Mouse (Mus musculus): ENCODE results near the gene Mfsd6.
"Not testable (repeated sequence)": the region's sequence is repeated elsewhere in the genome, so short reads cannot be mapped to it uniquely, and the experiment has no call there.

Gene Mfsd6

DNA sequence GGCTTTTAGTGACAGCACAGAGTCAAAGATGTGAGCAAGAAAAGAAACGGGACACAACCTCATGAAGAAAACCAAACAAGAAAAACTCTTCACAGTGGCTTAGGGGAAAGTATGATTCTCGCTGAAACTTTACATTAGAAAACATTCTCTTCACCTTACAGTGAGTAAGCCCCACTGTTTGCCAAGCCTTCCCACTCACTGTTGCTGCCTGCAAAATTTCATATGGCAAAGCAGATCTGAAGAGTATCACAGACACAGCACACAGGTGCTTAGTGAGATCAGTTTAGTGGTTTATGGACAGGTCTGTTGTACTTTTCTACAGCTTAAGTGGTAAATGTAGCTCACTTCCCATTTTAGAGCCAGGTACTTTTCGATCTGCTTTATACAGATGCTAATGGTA, 20.2 kb downstream of the Mfsd6 start:
- no peak for DNase-seq

DNA sequence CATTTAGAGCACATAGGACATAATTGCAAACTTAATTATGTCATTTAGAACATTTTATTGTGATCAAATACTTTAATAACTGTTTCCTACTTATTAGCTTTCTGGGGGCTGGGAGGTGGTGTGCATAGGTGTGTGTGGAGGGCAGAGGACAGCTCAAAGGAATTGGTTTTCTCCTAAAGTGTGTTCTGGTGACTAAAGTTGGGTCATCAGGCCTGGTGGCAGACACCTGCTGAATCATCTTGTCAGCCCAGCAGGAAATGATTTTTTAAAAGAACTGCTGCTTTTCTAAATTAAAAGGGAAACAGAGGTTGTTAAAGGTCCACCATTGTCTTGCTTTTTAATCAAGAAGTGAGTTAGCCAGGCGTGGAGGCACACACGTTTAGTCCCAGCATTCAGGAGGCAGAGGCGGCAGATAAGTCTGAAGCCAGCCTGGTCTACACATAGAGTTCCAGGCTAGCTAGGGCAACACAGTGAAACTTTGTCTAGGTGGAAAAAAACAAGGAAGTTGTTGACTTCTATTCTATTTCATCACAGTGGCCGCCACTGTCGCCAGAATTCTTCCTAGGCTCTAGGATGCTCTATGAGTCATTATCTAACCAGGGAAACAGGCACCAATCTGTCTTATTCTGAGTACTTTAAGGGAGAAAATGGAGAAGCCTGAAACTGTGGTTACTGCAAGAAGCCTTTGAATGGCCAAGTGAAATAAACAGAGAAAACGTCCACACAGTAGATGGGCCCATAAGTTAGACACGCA, 24.3 kb downstream of the Mfsd6 start:
- DNase-seq: no peak

DNA sequence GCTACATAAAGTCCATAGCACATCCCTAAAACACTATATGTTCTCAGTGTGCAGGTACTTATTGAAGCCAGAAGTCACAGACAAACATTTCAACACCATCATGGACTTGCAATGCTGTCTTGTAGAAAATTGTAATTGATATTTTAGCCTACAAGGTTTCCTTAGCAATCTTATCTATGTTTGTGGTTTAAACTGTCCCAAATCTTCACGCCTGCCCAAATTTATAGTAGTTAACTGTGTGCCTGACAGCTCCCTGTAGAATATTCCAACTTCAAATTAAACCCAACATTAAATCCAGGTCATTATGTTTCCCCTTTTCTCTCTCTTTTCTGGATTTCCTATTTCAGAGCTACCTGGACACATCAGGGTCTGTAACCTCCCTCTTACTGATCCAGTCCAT, 25.3 kb downstream of the Mfsd6 start:
- no peak for DNase-seq

DNA sequence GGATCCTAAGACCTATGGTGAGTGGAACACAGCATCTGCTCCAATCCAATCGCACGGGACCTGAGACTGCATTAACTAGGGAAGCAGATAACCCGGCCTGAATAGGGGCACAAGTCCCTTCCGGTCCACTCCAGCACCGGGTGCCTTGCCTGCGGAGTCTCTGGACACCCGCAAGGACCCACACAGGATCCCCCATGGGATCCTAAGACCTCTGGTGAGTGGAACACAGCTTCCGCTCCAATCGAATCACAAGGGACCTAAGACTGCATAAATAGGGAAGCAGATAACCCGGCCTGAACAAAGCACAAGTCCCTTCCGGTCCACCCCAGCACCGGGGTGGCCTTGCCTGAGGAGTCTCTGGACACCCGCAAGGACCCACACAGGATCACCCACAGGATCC, 32.8 kb downstream of the Mfsd6 start:
- DNase-seq: not testable (repeated sequence)

DNA sequence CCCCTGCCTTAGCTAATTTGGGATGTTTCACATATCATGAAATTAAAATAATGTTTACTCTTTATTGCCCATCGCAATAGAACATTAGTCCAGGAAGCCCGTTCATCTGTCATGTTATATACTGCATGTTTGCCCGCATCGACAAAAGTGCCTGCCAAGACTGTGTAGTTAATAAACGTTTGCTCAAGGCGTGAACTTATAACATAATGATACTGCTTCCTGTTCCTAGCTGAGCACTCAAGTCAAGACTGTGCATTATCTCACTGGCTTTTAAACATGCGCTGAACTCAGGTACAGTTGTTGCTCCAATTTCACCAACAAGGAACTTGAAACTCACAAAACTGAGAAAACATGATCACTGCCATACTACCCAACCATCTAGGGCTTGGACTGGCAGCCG, 39.6 kb downstream of the Mfsd6 start:
- no peak for DNase-seq

DNA sequence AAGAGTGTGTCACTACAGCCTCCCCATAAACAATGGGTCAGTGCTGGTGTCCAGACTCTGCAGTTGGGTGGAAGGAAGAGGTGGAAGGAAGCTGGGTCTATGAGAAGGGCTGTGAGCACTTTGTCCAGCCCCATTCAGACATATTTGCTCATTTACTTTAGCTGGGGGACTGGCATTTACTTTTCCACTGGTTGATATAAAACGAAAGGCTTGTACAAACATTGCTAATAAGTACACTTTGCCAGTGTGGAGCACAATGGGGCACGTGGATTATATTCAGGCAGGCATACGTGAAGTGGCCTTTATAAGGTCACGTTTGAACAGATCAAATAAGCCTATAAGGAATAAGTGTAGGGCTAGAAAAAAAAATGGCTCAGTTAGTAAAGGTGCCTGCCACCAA, 43.7 kb downstream of the Mfsd6 start:
- DNase-seq: no peak

DNA sequence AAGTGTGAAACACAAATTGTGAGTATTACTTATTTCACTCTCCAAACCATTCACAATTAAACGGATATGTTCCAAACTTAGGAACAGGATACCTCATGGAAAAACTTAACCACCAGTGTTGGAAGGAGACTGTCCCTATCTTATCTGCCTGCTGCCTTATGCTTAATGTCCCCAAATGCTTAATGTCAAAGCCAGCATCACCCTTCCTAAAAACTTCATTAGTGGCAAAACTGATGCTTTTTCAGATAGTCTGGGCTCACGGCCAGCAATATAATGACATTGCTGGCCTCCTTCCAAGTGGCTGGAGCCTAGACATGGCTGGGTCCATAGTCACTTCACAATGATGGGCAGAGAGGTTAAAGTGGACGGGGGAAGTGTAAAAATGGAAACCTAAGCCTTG, 50.6 kb downstream of the Mfsd6 start:
- DNase-seq: peak; percentile 64

DNA sequence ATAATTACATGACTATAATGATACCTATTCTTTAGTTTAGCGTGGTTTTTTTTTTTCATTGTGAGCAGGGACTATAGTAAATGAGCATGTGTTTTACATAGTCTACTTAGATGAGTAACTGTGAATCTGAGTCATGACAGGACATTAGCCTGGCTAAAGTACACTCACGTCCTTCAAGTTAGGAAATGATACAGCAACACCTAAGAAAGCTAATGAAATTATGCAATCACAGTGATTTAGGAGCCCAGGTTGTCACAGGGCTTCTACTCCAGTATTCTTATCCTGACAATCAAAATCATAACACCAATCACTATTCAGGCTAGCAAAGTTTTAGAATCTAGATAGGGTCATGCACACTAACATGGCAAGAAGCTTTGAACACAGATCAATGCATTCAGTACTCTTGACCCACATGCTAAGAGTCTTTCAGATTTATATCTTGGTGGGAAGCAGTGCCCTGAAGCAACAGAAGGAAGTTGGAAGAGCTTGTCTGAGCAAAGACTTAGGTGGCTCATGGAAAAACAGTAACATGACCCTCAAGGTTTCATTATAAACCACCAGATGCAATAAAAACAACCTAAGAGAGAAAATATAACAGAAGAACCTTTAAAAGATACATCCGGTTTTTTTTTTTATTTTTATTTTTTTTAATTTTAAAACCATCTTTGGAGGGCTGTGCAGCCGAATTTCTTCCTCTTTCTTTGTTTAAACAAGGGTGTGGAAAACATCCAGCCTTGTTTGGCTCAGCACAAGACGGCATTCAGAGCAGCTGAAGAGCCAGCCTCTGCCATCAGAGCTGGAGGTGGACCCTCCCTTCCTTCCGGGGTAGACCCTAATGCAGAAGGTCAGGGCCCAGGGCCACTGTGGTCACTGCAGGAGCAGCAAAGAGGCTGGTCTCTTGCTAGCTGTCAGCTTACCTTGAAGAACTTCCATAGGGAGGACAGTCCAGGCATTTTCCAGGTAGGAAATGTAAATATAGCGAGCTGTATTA, 51.4 kb downstream of the Mfsd6 start:
- no peak for DNase-seq

DNA sequence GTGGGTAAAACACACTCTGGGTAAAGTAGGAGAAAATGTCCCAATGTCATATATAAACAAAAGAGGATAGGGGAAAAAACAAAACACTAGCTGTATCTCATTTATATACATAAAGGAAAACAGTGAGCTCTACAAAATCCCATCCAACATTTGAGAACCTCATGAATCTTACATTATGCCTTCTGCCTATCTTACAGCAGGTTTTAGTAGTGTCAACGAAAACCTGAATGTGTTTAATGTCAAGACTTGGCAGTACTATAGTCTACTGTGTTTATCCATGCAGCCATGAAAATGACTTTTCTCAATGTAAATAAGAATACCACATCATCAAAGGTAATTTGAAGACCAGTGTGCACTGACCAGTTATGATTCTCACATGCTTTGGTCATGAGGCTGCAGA, 57.3 kb downstream of the Mfsd6 start:
- DNase-seq: no peak

DNA sequence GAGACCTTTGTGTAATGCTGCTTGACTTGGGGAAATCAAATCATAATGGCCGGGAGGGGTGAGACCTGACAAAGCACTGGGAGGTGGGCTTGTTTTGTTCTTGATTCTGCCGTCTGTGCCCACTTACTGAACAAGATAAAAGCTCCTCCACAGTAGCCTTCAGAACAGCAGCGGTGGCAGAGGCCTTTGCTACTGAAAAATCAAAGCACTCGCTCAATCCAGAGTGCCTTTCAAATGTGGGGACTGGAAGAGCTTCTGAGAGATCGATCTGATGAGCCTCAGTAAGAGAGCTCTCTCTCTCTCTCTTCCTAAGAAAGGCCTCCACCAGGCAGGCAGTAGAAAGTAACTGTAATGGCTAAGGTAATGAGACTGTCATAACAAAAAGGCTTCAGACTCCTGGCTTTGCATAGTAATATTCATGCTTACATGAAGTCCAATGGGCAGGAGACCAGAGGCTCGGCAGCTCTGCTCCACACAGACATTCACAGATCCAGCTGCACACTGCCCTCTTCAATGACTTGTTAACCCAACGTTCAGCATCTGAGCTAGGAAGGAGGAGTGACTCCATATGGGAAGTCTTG, 58.4 kb downstream of the Mfsd6 start:
- DNase-seq: no peak

DNA sequence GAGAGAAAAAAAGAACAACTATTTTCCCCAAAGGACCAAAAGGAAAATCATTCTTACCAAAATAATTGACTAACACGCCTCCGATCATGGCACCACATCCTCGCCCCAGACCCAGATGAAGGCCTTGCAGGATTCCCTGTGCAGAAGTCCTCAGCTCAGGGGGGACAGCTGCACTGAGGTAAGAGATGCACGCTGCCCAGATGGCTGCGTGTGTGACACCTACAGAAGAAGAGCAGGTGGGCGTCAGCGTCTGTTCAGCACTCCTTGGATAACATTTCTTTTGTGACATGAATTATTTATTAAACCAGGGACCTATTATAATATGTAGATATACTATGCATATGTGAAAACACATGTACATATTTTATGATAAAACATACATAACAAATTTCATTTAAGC, 64.0 kb downstream of the Mfsd6 start:
- no peak for DNase-seq

DNA sequence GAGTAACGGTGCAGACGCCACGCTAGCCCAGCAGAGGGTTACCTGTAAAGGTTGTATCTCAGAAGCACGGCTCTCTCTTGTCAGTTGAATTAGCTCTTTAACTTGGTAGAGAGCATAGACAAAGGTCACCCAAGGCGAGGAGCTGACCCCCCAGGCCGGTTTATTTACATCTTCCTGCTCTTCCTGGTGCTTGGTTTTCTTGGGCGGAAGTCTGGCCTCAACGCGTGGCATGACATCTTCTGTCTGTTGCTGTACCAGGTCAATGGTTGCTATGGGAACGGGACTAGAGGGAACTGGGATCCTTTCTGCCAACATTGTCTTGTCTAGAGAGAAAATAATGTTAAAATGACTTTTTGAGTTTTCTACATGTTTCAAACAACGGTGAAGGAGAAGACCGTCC, 66.5 kb downstream of the Mfsd6 start:
- no peak for DNase-seq

DNA sequence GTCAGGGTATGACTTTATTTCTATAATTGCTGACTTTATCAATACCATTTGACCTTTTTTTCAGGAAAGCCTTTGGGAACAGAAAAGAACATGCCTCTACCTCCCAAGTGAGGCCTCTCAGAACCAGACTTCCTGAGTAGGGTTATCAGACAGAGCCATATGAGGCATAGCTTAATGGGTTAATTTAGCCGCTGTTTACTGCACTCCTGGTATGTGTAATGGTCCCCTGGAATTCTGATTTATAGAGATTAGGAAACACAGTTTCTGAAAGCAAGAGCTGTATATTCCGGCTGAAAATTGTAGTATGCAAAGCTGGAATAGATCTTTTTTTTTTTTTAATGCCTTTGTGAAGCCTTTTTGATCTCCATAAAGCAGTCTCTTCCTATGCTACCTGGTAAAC, 67.0 kb downstream of the Mfsd6 start:
- DNase-seq: no peak

DNA sequence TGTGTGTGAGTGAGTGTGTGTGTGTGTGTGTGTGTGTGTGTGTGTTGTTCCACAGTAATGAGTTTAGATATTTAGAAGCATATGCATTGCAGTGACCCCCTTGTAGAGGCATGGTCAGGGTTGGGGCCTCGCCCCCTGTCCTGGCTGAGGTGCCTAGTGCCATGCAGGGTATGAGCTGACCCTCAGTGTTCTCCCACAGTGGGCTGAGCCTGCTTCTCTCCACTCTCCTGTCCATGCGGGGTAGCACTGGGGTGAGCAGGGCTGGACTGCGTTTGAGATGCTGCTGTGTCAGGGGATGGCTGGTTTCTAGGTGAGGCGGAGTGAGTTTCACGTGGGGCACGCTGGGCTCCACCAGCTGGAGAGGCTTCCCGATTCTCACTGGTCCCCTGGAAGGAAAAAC, 69.1 kb downstream of the Mfsd6 start:
- DNase-seq: no peak

DNA sequence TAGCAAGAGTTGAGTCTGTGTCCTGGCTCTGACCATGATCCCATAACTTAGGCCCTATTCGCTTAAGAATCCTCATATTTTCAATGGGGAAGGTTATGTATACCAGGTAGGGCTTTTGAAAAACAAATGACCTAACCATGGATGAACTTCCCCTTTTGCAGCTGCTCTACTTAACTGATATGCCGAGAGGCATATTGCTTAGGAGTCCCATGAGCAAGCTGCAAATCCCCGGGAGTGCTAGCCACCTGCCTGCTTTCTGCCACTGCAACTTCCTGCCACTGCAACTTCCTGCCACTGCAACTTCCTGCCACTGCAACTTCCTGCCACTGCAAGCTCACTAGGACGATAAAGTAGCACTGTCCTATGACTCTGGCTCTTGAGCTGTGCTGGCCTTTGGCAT, 72.1 kb downstream of the Mfsd6 start:
- DNase-seq: no peak

DNA sequence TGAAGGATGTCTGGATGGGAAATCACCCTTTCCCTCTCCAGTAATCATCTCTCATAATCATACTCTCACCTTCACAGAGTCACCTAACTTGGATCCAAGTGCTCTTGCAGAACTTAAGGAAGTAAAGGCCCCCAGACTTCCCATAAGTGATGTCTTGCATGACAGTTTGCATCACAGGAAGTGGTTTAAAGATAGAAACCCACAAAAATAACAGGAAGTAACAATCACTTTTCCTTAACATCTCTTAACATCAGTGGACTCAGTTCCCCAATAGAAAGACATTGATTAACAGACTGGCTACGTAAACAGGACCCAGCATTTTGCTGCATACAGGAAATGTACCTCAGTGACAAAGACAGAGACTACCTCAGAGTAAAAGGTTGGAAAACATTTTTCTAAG, 73.9 kb downstream of the Mfsd6 start:
- no peak for DNase-seq

DNA sequence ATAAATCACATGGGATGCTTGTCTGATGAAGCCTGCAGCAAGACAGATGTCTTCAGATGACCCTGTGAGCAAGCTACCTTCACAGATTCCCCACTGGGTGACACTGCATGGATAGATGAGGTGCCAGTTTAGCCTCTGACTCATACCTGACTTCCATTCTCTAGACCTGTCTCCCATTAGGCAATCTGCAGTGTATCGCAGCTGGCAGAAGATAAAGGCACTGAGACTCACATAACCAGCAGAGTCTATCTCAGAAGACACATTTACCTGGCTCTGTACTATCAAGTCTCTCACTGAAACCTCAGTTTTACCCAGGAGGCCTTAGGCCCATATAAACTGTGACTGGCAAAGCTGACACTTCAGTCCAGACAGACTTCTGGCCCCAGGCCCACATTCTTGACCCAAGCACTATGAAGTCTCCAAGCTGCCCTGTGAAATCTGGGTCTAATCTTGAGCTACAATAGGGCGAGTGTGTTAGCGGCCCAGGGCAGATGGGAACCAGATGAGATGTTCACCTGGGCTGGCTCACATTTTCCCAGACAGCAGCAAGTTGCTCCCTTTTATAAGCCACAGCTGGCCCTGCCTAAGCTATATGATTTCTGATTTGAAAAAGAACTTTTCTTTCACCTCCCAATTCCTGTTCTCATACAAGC, 74.5 kb downstream of the Mfsd6 start:
- DNase-seq: no peak

DNA sequence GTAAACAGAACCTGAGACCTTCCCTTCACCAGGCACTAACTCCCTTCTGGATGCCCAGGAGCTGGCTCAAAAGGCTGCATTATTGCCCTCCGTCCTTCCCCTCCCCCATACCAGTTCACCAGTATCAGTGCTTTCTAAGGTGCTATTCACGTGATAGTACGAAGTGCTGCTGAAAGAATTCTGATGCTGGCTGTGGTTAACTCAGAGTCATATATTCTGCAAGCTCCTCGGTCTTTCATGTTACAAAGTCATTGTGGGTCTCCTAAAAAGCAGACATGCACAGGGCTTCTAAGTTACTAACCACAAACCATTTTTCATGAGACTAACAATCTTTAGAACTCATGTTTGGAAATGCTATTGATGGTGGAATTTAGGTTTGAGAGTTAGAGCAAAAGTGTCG, 77.2 kb downstream of the Mfsd6 start:
- no peak for DNase-seq

DNA sequence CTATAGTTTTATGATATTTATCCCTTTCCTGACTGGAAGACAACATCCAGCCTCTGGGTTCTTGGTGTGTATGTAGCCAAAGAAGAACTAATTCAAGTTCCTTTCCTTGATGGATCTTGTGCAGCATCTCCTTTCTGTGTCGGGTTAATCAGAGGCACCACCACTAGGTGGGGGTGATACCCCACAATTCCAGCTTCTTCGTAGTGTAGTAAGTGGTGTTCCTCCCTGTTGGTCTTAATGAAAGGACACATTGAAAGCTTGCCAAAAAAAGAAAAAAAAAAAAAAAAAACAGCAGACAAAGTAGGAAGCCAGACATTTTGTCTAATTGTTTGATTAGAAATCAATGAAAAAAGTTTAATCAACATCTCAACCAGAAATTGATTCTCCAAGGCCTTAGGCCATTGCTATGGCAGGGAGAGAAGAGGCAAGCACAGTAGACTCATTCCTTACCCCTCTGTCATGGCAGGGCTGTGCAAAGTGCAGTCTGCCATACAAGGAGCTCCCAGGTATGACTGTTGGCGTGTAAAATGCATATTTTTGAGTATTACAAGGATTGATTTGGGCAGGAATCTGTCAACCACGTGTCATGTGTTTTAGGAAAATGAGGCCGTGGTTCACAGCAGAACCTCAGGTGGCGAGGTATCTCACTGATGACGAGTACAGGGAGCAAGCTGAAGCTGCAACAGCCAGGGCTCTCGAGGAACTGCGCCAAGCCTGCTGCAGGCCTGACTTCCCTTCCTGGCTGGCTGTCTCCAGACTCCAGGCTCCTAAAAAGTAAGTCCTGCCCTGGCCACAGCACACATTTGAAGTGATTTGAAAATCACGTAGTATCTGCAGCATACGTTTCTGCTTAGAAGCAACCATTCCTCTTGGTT, 78.9 kb downstream of the Mfsd6 start:
- DNase-seq: peak; percentile 84

DNA sequence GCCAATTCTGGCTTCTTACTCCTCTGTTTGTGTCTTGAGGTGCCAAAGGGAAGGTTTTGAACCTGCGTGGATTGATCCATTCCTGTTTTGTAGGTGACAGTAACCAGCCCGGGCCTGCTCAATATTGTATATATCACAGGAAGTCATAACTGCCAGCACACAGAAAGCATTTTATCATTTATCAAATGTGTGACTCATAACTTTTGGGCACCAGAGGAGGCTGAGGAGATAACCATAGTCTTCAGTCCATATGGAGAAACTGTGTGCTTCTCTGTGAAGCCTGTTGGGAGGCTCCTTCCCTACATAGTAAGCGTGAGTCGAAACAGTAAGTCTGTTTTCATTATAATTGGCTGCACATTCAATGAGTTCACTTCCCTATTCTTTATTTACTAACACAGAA, 86.5 kb downstream of the Mfsd6 start:
- DNase-seq: no peak

DNA sequence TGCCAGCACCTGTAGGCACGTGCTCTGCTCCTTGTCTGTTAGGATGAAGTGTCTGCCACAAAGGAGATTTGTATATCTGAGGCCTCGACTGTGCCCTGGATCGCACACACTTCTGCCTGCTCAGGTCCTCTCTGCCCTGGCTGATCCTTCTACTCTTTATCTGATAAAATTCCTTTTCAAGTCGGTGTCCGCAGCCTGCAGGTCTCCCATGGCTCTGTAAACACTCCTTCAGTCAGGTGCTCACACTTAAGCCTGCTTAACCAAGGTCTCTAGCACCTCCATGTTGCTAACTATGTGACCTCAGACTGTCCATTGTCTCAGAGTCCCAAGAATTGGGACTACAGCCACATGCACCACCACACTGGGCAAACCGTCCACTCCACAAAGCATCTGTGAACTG, 87.0 kb downstream of the Mfsd6 start:
- no peak for DNase-seq

DNA sequence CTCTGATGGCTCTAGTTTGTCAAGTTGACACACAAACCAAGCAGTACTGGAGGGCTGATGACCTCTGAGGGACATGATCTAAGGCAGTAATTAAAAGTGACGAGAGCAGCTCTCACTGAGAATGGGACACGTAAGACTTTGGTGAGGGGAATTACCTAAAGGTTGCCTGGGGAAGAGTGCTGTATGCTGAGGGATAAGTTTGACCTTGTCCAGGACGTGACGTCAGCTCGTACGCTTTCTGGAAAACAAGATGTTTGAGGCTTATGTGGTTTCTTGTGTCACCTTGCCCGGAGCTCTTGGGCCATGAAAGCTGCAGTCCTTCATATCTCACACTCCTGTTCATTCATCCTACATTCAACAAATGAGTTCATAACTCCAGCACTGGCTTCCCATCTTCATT, 88.2 kb downstream of the Mfsd6 start:
- DNase-seq: no peak
